Mouse (Mus musculus): ENCODE results near the gene Zfp449.

Gene Zfp449

GRCm38 (mm10) chrX:56346176-56346931 lies at the start of gene Zfp449:
Gene Zfp449 (plus strand): TSS chrX:56346400.
- peak; percentile 64 for DNase-seq (ENCODE audit: low read depth)

GRCm38 (mm10) chrX:56307597-56307996 lies 38.6 kb upstream of the Zfp449 start:
- no peak for DNase-seq (ENCODE audit: low read depth)

- DNase-seq (ENCODE audit: low read depth) = no peak
Measured at GRCm38 (mm10) chrX:56312813-56313212, 33.4 kb upstream of the Zfp449 start.

DNA sequence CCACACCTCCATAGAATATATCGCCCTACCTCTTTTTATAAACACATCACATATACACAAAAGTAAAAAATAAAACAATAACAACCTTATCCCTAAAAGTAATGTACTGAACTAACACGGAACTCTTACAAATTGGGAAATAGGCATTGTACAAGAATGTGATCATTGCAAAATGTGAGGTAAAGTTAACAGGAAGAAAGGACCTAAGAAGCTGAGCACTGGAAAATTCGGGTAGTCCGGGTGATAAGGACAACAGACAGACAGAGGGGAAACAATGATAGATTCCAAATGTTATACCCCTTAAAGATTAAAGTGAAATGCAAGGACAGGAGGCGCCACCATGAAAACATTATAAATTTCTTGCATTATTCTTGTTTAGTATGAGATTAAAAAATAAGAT lies 24.1 kb upstream of the Zfp449 start:
- no peak for DNase-seq (ENCODE audit: low read depth)

DNA sequence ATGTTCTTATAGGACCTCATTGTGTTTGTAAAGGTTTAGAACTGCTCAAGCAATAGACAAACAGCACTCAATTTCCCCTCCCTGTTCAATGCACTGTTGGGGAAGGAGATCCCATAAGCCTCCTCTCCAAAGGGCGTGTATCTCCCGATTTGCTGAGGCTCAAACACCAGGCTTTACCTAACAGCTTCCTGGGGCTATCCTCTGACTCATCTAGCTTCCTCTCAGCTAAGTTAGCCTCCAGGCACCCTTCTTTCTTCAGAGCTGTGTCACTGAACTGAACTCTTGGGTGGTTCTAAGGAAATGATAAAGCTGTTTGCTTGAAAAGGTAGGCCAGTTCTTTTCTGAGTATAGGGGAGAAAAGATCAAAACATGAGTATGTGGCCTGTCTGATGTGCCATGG lies 23.5 kb upstream of the Zfp449 start:
- DNase-seq (ENCODE audit: low read depth) = no peak

- DNase-seq (ENCODE audit: low read depth) = no peak
Measured at GRCm38 (mm10) chrX:56332046-56332445, 14.2 kb upstream of the Zfp449 start.

DNA sequence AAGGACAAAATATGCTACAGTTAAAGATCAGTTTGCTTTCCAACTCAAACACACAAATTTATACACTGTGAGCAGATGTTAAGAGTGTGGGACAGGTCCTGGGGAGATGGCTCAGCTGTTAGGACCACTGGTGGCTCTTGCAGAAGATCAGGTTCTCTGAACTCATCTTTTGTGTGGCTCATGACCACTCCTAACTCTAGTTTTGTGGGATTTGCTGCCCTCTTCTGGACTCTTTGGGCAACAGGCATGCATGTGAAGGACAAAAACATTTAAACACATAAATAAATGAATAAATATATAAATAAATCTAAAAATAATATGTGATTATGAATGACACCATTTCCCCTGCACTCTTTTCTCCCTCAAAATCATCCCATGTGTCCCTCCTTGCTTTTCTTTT lies 5.9 kb upstream of the Zfp449 start:
- peak; percentile 34 for DNase-seq (ENCODE audit: low read depth)

GRCm38 (mm10) chrX:56342921-56343320 lies 3.3 kb upstream of the Zfp449 start:
- DNase-seq (ENCODE audit: low read depth) = no peak

GRCm38 (mm10) chrX:56346932-56347253 lies 693 bp downstream of the Zfp449 start:
- DNase-seq (ENCODE audit: low read depth) = no peak

- peak; percentile 22 for DNase-seq (ENCODE audit: low read depth)
Measured at GRCm38 (mm10) chrX:56374431-56375128, 28.4 kb downstream of the Zfp449 start, which contains the start of gene Smim10l2a. Gene Smim10l2a (plus strand): TSS chrX:56374586.

- no peak for DNase-seq (ENCODE audit: low read depth)
Measured at GRCm38 (mm10) chrX:56380852-56381251, 34.7 kb downstream of the Zfp449 start.

DNA sequence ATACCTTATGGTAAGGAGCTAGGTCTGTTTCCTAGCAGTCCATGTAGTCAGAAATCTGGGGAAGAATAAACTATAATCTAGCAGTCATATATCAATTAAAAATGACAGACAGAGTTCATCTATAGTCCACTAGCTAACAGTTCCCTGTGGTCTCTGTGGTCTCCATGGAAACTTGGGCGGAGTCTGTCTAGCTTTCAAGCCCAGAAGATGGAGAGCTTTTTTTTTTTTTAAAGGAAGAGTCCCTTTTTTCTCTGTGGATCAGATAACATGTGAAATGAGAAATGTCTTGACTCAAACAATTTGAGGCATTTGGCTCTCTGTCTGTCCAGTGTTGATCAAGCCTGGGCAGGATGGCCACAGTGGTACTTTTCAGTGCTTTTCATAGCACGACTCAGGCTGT lies 37.9 kb downstream of the Zfp449 start:
- no peak for DNase-seq (ENCODE audit: low read depth)

GRCm38 (mm10) chrX:56404646-56405045 lies 58.4 kb downstream of the Zfp449 start:
- DNase-seq (ENCODE audit: low read depth) = no peak

GRCm38 (mm10) chrX:56405482-56405881 lies 59.3 kb downstream of the Zfp449 start:
- DNase-seq (ENCODE audit: low read depth) = no peak

- DNase-seq (ENCODE audit: low read depth) = no peak
Measured at GRCm38 (mm10) chrX:56406128-56406527, 59.9 kb downstream of the Zfp449 start.
